Mouse (Mus musculus): ENCODE measurements around the gene Ubap2l. TPM values are rescaled to one million over a fixed set of nuclear protein-coding genes. Genes with fewer than 3 reads are reported as not detected.

Ubap2l gene
- polyA plus RNA-seq (2012; rRNA removed; ENCODE audit: low replicate concordance), result 109 and 164 TPM in 2 replicates

GRCm38 (mm10) chr3:90052351-90053241 is at the start of gene Ubap2l:
TSS of gene Ubap2l (minus strand) at chr3:90052628.

DNA sequence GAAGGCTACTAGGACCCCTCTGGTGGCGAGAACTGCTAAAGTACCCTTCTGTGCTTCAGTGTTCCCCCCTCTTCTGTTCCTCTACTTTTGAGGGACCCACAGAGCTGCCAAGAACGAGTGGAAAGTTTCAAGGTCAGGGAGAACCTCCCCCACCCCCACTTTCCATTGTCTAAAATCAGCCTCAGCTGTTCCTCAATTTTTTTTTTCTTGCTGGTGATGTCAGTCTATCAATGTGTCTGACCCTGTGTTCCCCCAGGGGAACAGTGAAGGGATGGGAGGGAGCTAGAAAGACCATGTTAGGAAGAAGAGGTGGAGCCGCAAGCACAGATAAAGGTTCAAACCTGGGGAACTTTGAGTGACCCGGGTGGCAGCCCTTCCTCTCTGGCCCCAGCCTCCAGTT is 19.9 kb upstream of the Ubap2l start, which contains the start of gene Tpm3:
Gene Tpm3, plus strand, starts transcription at position 356 of the 400 bp plus-strand sequence.

GRCm38 (mm10) chr3:90051441-90052350 is 732 bp downstream of the Ubap2l start, which contains the start of gene 4933434E20Rik:
TSS of gene 4933434E20Rik (plus strand) at chr3:90051636.

GRCm38 (mm10) chr3:89998612-89999054 is 53.8 kb downstream of the Ubap2l start, which contains the start of gene Hax1:
TSS of gene Hax1 (minus strand) at chr3:89998780.

DNA sequence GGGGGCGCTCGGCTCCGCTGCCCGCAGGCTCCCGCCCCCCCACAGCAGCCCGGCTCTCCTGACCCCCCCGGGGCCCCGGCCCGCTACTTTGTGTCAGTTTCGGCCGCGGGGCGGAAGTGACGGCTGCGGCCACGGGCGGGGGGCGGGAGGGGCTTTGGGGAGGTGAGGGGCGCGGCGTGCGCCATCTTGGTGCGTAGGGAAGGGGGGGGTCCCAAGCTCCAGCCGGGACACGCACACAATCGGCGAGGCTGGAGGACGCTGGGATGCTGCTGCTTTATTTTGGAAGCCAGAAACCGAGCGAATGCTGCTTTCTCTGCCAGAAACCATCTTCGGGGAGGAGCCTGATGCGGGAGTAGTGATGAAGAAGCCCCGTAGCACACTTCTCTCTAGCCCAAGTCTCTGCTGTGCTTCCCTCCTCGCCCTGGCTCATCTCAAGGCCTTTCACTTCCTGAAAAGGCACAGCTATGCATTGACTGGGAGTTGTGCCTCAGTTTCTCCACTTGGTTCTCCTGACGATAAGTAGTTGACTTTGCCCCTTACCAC is 89.1 kb downstream of the Ubap2l start, which contains the start of gene Atp8b2:
Gene Atp8b2, minus strand, starts transcription at position 288 of the 543 bp plus-strand sequence.

Other genes starting within 250 kb of the Ubap2l start
- gene She, start 221.3 kb downstream of the Ubap2l start, polyA plus RNA-seq (2012; rRNA removed; ENCODE audit: low replicate concordance), result 5.0 and 6.8 TPM in 2 replicates
- 12.4 and 14.9 TPM in 2 replicates for gene Il6ra, start 139.4 kb downstream of the Ubap2l start, polyA plus RNA-seq (2012; rRNA removed; ENCODE audit: low replicate concordance)
- 44.7 and 85.4 TPM in 2 replicates for gene Atp8b2, start 89.1 kb downstream of the Ubap2l start, polyA plus RNA-seq (2012; rRNA removed; ENCODE audit: low replicate concordance)
- gene Hax1, start 53.8 kb downstream of the Ubap2l start, polyA plus RNA-seq (2012; rRNA removed; ENCODE audit: low replicate concordance), result 81.9 and 98.3 TPM in 2 replicates
- gene 4933434E20Rik, start 992 bp downstream of the Ubap2l start, polyA plus RNA-seq (2012; rRNA removed; ENCODE audit: low replicate concordance), result 60.2 and 69.1 TPM in 2 replicates
- gene Tpm3, start 20.0 kb upstream of the Ubap2l start, polyA plus RNA-seq (2012; rRNA removed; ENCODE audit: low replicate concordance), result 100 and 134 TPM in 2 replicates
- gene Nup210l, start 51.5 kb upstream of the Ubap2l start, polyA plus RNA-seq (2012; rRNA removed; ENCODE audit: low replicate concordance), result 0.34 and 0.58 TPM in 2 replicates
- gene Rps27, start 161.0 kb upstream of the Ubap2l start, polyA plus RNA-seq (2012; rRNA removed; ENCODE audit: low replicate concordance), result 1,404 and 2,636 TPM in 2 replicates
- 13.9 and 16.1 TPM in 2 replicates for gene Rab13, start 161.1 kb upstream of the Ubap2l start, polyA plus RNA-seq (2012; rRNA removed; ENCODE audit: low replicate concordance)
- 66.6 and 78.7 TPM in 2 replicates for gene Jtb, start 179.0 kb upstream of the Ubap2l start, polyA plus RNA-seq (2012; rRNA removed; ENCODE audit: low replicate concordance)
- gene Creb3l4, start 190.9 kb upstream of the Ubap2l start, polyA plus RNA-seq (2012; rRNA removed; ENCODE audit: low replicate concordance), result 1.4 and 2.9 TPM in 2 replicates
- 123 and 129 TPM in 2 replicates for gene Slc39a1, start 195.5 kb upstream of the Ubap2l start, polyA plus RNA-seq (2012; rRNA removed; ENCODE audit: low replicate concordance)
- 49.7 and 72.4 TPM in 2 replicates for gene Crtc2, start 201.5 kb upstream of the Ubap2l start, polyA plus RNA-seq (2012; rRNA removed; ENCODE audit: low replicate concordance)
- 21.1 and 31.2 TPM in 2 replicates for gene Dennd4b, start 212.6 kb upstream of the Ubap2l start, polyA plus RNA-seq (2012; rRNA removed; ENCODE audit: low replicate concordance)
- gene Gatad2b, start 240.6 kb upstream of the Ubap2l start, polyA plus RNA-seq (2012; rRNA removed; ENCODE audit: low replicate concordance), result 21.2 and 31.8 TPM in 2 replicates

All from subcutaneous adipose tissue, adult 2 months (tissue).